Mouse (Mus musculus) brain, adult 2 months (tissue): ENCODE results near the gene Spag5.
A peak's percentile ranks its signal among the peaks of the same experiment; 100 is the strongest.

ENCODE experiments used
- DNase-seq: peaks from one replicate; pipeline ENCODE4 v3.0.0; 2011; ENCODE audit warnings: low read depth, low spot score

Spag5 gene

GRCm38 (mm10) chr11:78322860-78323259 lies 21.5 kb downstream of the Spag5 start, which contains the start of gene Aldoc:
TSS of gene Aldoc (plus strand) at chr11:78322968.
- peak; percentile 94 for DNase-seq

GRCm38 (mm10) chr11:78324000-78324785 lies 22.9 kb downstream of the Spag5 start:
- peak; percentile 72 for DNase-seq

- no peak for DNase-seq
Observed at GRCm38 (mm10) chr11:78324965-78325364, 23.6 kb downstream of the Spag5 start.

GRCm38 (mm10) chr11:78327215-78327614 lies 25.9 kb downstream of the Spag5 start:
- DNase-seq, result no peak

- DNase-seq, result peak; percentile 98
Observed at GRCm38 (mm10) chr11:78327634-78328511, 26.5 kb downstream of the Spag5 start, which contains the start of gene Pigs. TSS of gene Pigs (plus strand) at chr11:78328415.

- DNase-seq, result no peak
Observed at GRCm38 (mm10) chr11:78328512-78329056, 27.3 kb downstream of the Spag5 start.

- no peak for DNase-seq
Observed at GRCm38 (mm10) chr11:78332676-78333075, 31.3 kb downstream of the Spag5 start.

- no peak for DNase-seq
Observed at GRCm38 (mm10) chr11:78333992-78334391, 32.7 kb downstream of the Spag5 start.

GRCm38 (mm10) chr11:78337040-78337439 lies 35.7 kb downstream of the Spag5 start:
- no peak for DNase-seq

GRCm38 (mm10) chr11:78341702-78342101 lies 40.4 kb downstream of the Spag5 start:
- DNase-seq, result no peak

GRCm38 (mm10) chr11:78343381-78344327 lies 42.3 kb downstream of the Spag5 start, which contains the start of gene Unc119:
TSS of gene Unc119 (plus strand) at chr11:78343482.
- peak; percentile 77 for DNase-seq

GRCm38 (mm10) chr11:78344328-78344889 lies 43.1 kb downstream of the Spag5 start:
- DNase-seq, result no peak

- no peak for DNase-seq
Observed at GRCm38 (mm10) chr11:78344890-78345715, 43.8 kb downstream of the Spag5 start.

- no peak for DNase-seq
Observed at GRCm38 (mm10) chr11:78345801-78346200, 44.5 kb downstream of the Spag5 start.

GRCm38 (mm10) chr11:78346326-78347069 lies 45.2 kb downstream of the Spag5 start:
- DNase-seq, result no peak

GRCm38 (mm10) chr11:78347070-78347754 lies 45.9 kb downstream of the Spag5 start:
- DNase-seq, result peak; percentile 91

GRCm38 (mm10) chr11:78347908-78348307 lies 46.6 kb downstream of the Spag5 start:
- DNase-seq, result no peak

- no peak for DNase-seq
Observed at GRCm38 (mm10) chr11:78348474-78348873, 47.1 kb downstream of the Spag5 start.
